Mouse (Mus musculus) thymus, postnatal 14 days (tissue): ENCODE results near the gene Rps6kb1.
A peak's percentile ranks its signal among the peaks of the same experiment; 100 is the strongest.

Experiments used
- DNase-seq: peaks from one replicate; pipeline ENCODE4 v3.0.0; 2021

Rps6kb1 gene

DNA sequence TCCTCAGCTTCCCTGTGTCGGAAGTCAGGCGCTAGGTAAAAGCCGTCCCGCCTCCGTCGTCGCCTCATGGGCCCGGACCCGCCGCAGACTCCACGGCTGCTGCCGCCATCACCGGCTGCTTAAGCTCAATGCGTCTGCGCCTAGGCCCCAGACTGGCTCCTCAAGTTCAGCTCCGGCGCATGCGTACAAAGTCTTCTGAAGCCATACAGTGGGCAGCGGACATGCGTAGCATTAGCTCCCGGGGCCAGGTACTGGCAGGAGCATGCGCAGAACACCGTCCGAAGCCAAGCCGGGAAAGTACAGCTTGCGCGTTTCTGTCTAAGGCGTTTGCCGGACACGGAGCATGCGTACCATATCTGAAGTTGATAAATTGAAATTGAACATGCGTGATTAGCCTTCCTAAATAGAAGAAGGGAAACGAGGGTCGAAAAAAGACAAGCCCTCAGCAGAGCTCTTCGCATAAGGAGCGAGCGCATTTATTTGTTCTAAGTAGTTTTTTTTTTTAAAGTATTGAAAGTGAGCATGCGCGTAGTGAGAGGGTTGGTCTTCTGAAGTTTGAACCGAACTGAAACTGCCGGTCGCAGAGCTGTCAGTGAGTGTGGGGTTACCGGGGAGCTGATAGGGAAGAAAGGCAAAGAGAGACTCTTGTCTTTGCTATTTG lies at the start of gene Rps6kb1, which contains the start of gene Tubd1:
Rps6kb1 (minus strand) TSS at position 167 of the 661 bp plus-strand sequence.
Tubd1 (plus strand) TSS at position 353 of the 661 bp plus-strand sequence.
- peak; percentile 99 for DNase-seq

DNA sequence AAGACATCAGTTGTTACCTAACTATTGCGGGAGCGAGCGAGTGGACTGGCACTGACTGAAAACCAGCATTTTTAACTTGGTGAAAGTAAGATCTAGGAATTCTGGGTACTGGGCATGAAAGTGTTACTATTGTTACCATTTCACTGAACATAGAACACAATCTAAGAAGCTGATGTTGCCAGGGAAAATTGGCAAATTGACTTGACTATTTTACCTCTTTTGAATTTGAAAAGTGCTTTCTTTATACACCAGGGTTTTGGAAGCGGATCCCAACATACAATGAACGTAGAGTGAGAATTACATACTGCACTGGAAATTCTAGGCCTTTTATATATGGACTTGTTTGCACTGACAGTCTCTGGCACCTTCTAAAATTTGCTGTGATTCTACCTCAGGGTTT lies 48.8 kb upstream of the Rps6kb1 start:
- DNase-seq: no peak

DNA sequence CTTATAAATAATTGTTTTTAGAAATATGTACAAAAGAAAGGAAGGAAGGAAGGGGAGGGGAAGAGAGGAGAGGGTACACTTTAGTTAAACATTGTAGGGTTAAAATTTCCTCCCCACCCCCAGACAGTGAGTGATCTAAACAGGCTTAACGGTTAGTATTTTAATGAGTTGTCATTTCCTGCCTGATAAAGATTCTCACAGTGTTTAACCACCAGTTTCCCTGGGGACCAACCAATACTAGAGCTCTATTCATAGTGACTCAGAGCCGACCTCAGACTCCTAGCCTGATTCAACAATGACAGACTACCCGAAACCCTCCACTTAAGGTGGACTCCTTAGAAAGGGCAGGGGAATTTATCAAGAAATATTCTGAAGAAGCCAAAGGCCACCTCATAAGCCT lies 48.4 kb upstream of the Rps6kb1 start:
- DNase-seq: no peak

DNA sequence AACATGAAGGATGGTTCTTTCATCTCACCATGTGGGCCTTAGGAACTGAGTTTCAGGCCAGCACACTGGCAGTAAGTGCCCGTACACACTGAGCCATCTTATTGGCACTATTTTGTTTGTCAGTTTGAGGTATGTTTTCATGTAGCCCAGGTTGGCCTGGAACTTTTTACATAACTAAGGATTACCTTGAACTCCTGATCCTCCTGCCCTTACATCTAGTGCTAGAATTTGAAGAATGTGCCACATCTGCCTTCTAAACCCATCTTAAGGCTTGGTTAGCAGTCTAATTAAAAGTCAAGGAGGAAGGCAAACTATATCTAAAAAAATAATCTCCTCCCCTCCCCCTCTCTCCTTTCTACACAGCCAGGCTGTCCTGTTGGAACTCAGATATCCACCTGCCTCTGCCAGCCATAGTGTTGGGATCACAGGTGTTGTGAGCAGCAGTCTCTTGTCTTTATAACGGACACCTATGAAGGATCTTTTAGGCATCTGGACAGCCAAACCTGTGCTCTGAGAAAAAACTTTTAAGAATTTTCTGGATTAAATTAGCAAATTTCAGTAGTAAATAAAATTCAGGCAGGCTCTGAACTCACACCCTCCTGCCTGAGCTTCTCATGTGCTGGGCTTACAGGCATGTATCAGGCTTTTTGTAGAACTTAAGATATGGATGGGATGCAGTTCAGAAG lies 47.5 kb upstream of the Rps6kb1 start:
- DNase-seq: no peak

DNA sequence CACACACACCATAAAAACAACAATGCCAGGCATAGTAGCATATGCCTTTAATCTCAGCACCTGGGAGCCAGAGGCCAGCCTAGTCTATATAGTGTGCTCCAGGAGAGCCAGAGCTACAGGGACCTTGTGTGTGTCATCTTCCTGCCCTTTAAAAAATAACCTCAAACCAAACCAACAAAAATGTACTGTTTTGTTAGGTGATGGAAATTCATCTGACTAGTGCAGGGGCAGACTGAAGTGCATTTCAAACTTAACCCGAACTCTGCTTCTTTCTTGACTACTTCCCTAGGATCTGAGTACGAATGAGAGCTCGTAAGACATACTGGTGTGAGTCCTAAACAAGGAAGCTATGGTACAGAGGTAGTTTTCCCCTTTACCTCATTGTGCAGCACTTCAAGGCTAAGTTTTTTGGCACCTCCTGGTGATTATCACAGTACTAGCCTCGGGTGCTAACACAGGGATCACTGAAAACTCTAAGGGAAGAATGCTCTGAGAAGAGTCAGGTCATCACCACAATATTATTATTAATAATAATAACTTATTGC lies 46.8 kb upstream of the Rps6kb1 start:
- no peak for DNase-seq

DNA sequence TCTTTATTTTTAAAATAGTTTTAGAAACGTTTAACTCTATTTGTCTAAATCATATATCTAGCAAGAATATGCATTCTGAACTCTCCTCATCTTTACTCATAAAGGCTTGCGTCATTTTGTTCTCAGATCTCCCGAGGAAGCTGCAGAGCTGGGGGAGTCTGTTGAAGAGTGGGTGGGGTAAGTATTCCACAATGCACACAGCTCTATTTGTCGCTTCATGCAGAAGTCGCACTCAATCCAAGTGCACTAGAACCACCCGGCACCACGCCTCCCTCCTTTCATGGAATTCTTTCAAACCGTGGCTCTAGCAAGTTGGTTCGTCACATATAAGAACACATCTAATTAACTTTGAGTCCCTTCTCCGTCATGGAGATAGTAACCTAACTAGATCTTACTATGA lies 46.0 kb upstream of the Rps6kb1 start:
- DNase-seq: no peak

DNA sequence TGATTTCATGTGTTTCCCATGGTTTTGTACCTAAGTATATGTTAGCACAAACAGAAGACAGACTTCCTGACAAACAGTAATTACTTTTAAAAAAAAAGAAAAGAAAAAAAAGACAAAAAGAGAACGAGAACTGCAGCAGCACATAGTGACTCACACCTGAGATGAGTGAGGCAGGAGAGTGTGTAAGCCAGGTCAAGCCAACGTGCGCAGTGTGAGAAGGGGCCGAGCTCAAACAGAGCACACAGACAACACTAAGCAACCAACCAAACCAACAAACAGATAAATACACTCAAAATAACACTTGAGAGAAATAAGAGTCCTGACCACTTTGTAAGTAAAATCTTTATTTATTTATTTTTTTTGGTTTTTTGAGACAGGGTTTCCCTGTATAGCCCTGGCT lies 45.5 kb upstream of the Rps6kb1 start:
- no peak for DNase-seq

DNA sequence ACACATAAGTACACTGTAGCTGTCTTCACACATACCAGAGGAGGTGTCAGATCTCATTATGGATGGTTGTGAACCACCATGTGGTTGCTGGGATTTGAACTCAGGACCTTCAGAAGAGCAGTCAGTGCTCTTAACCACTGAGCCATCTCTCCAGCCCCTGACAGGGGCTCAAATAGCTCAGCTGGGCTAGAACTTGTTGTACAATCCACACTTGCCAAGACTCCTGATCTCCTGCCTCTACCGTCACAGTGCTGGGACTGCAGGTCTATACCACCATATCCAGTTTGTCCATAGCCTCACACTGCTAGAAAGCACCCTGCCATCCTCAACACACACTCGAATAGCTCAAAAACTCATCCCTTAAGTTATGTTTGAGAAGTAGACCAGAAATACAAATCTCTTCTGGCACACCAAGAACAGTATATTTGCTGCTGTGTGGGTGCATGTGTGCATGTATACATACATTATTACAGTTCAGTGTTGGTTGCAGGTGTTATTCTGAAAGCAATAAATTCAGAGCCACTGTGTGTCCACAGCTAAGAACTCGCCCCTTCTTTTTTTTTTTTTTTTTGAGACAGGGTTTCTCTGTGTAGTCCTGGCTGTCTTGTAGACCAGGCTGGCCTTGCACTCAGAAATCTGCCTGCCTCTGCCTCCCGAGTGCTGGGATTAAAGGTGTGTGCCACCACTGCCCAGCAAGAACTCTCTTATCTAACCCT lies 44.1 kb upstream of the Rps6kb1 start:
- DNase-seq: no peak

DNA sequence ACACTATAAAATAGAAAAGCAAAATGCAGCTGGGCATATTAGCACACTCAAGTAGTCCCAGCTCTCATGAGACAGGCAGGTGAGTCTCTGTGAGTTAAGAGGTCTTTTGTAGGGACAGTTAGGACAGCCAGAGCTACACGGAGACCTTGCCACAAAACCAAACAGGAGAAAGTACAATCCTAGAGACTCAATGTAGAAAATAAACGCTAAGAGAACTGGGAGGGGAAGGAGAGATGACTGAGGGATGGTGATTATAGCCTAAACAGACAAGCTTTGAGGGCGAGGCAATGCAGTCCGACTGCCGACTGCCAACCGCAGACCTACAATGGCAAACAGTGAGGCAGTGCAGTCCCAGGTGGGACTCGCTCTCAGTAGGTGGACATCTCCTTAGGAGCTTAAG lies 43.2 kb upstream of the Rps6kb1 start:
- DNase-seq: no peak

DNA sequence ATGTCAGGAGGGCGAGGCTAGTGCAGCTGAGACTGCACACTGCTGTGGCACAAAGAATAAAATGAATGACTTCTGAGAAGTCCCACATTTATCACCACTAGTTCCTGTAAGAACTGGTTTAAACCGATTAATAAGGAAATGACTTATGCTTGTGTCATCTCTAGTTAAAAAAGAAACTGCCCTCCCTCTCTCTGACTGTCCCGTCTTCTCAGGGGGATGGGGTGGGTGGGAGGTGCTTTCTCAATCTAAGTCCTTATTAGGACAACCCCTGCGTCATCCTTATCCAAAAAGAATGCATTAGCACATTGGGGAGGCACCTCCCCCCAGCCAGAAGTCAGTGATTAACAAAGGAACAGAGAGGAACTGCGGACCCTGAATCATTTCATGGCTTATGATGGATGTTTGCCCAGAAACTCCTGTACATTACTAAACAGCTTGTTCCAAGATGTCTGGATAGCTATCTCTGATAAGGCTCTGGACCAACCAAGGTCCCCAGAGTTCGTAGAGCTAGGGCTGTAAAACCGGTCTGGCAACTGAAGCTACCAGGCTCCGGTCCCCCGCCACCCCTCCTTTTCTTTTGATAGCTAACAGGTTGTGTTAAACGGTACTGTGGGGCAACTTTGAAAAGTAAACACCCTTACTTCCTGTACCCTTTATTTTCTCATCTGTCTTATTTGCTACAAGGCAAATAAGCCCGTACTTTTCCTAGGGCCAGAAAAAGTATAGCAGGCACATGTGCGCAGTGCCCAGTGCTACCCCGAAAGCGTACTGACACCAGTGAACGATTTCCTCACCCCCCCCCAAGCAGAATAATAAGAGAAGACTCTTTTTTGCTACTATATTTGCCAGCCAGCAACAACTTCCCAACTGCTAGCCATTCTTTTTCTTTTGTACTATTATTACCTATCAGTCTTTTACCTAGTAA lies 42.5 kb upstream of the Rps6kb1 start:
- peak; percentile 65 for DNase-seq

DNA sequence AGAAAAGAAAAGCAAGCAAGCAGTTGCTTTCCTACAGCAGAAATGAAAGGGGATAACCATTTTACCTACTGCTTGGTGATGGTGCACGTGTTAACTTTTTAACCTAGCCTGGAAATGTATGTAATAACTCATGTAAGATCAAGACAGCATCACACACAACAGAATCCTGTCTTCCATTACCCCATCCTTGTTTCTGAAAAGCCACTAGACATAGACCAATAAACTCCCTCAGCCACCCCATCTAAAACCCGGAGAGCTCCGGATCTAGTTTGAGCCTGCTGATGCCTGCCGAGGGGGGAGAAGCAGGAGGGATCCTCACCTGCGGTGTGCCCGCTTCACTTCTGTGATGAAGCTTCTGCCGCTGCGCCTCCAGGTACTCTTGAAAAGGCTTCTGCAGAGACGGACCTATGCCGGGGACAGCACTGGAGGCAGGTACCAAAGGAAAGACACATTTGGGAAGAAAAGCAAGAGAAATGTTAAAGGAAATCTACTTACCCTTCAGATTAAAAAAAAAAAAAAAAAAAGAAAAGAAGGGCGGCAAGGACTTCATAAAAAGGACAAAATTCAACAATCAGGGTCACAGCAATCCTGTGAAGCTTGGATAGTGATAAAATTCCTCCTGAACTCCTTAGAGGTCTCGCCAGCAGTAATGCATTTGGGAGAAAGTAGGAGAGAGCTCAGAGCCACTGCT lies 41.7 kb upstream of the Rps6kb1 start:
- DNase-seq: peak; percentile 72

DNA sequence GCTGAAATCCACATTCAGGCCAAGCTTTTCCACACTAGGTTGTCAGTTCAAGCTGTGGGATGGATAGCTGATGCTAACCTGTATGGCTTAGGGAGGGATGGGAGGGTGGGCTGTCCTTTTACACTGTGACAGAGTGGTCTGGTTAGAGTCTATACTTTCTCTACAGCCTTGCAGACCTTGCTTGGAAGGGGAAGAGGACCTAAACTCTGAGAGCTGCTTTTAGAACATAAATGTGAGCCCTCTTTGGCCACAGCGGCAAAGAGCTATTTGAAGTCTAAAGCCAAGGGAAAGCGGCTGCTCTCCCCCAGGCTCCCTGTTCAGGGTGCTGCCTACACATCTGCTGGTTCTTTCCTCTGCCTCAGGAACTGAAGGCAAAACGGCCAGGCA lies 41.0 kb upstream of the Rps6kb1 start:
- DNase-seq: peak; percentile 44

DNA sequence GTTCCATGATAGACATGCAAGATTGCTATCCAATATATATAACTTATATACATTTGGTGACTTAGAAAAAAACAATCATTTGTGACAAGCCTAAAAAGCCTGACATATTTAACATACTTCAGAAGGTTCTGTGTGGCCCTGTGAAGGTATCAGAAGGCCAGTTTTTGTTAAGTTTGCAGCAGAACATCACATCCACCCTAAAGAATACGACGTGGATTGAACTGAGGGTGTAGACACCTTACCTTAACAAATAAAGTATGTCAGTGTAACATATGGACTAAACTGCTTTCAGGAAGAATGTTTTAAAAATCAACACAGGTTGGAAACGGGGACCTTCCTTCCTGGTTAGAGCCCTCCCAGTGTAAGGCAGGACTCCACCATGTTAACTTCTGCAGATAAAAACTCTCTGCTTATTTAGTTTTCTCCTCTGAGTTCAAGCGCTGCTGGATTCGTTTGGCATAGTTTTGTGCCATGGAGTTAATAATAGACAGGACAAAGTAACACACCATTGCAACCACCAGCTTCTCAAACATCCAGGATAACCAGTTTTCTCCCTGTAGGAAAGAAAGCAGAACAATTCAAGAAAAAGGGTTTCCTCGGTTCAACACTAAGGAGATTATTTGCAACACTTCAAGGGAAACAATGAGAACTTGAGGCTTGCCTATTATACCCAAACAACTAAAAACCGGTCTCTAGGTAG lies 40.4 kb upstream of the Rps6kb1 start:
- no peak for DNase-seq

DNA sequence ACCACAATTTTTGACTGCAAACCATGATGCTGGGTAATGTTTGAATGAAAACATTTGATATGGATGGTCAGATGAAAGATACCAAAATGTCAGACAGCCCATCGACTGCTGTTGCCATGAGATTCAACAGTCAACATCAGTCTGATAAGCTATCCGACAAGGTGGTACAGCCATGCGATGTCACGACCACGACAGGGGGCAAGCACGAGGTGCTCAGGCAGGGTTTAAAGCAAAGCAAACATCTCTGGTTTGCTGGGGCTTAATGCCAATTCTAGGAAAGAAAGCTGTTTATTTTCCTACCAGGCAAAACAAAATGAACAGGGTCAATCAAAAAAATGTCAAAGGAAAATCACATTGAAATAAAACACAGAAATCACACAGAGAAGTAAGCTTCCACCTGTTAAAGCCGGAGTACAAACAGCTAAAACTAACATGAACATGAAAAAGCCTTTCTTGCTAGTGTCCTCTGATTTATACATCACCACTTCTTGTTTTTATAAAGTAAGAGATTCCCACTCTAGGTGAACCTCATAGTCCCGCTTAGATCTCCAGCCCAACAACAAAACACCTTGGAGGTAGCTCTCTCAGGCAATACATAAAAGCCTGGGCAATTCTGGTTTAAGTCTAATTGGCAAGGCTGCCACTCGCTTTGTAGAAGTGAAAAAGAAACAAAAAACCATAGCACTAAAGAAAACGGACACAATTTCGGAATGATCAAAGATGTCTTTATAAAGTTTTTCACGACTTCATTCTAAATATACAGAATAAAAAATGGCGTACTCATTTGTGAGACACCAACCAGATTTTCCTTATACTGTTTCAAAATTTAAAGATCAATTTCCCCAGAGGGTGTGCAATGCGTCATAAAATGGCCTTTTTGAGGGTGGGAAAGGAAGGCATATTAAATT lies 39.6 kb upstream of the Rps6kb1 start:
- peak; percentile 18 for DNase-seq

DNA sequence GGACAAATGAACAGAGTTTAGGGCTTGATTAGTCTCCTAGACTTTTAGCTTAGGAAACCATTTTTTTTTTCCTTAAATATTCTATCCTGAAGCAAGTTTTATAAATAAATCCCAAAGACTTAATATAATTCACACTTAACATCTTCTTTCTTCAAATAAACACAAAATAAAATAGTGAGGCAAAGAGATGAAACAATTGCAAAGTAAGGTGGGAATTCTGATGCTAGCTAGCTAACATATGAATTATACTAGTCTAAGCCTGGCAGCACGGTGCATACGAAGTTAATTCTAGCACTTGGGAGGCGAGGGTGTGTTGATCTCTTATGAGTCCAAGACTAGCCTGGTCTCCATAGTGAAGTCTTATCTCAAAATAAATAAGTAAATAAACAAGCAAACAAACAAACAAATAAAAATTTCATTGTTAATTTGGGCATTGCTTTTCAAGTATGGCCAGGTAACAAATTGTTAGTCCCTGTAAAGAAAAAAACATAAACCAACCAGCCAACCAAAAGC lies 38.8 kb upstream of the Rps6kb1 start:
- no peak for DNase-seq

DNA sequence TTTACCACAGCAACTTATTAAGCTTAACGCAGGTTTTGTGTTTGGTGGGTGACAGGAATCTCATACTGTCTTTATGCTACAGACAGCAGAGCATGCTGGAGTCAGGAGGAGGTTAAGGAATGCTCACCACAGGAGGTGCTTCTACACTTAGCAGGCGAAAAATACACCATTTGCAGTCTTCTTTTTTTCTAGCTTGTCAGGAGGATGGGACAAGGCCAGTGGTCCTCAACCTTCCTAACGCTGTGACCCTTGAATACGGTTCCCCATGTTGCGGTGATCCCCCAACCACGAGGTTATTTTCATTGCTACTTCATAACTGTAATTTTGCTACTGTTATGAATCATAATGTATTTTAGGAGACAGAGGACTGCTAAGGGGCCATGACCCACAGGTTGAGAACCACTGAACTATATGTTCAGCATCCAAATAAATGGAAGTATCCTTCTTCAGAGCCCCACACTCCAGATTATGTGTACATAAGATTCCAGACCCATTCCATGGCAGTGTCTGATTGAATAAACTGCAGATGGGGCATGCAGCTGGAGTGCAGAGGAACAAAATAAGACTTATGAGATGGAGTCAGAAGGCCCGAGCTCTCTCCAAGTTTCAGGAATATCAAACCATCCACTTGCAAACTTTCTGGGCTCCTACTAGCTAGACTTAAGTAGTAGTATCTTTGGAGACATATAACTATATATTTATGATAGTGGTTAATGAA lies 38.1 kb upstream of the Rps6kb1 start:
- DNase-seq: no peak

DNA sequence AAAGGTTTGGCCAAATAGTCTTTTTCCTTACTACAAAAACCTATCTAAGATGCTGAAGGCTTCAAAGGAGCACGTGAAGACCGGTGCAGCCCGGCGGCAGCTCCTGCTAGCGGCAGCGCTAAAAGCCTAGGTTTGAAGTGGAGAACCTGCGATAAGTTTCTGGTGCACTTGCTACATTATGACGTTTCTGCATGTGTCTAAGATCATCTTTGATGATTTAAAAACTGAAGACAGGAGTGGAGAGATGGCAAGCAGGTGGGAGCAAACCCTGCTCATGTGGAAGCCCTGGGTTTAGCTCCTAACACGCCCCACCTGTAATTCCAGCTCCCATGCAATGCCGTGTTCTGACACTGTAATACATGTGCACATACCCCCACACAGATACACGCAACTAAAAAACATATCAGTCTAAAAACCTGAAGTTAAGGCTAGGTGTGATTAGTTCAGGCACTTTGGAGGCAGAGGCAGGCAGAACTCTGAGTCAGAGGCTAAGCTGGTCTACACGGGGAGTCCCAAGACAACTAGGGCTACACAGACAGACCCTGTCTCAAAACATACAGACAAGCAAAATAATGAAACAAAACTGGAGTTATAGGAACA lies 37.4 kb upstream of the Rps6kb1 start:
- DNase-seq: peak; percentile 46

DNA sequence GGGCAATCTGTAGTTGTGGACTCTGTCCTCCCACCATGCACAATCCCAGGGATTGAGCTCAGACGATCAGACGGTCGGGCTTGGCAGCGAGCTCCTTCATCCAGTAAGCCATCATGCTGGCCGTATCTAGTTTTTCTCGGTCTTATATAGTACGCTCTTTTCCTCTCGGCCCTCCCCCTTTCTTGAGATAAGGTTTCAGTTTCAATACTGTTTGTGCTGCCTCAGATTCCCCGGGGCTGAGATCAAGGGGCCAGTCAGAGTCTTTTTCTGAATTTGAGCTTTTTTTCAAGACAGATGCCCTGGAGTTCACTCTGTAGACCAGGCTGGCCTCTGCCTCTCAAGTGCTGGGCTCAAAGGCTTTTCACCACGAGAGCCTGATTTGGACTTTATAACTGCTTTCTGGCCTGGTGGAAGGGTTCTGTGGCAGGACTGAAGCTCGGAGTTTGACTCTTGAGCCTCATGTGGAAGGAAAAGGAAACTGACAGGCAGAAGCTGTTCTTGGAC lies 36.7 kb upstream of the Rps6kb1 start:
- peak; percentile 62 for DNase-seq
